Mouse (Mus musculus) heart, adult 11 months (tissue): ENCODE data around the gene Tmppe.
A peak's percentile ranks its signal among the peaks of the same experiment; 100 is the strongest.
"Not testable (repeated sequence)": the region's sequence is repeated elsewhere in the genome, so short reads cannot be mapped to it uniquely, and the experiment has no call there.

Experiments
- DNase-seq: peaks from one replicate; pipeline ENCODE4 v3.0.0; 2022

Gene Tmppe

DNA sequence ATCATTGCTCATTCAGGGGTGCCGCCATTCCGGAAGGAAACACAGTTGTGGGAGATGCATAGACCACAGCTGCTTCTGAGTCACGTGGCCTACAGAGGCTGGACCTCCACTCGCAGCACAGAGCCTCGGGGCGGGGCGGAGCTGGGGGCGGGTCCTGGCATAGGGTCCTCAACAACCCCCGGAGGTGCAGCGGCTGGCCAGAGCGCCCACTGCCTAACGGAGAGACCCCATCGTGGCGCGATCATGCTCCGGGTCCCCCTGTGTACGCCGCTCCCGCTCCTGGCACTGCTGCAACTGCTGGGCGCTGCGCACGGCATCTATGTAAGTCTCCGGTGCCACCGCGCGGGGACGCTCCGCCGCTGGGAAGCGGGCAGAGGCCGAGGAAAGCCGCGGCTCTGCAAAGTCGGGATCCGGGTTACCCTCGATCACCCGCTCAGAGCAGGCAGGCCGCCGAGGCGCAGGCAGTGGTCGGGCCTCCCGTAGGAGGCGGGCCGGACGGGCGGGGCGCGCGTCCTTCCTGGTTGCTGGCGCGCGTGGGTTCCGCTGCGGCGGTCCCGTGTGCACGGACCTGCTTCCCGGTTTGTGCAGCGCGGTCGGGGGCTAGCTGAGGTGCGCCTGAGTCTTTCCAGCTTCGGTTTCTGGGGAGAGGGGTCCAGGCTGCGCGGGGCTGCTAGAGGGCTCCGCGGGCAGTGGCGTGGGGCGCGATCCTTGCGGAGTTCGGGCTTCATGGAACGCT, at the start of gene Tmppe, which contains the start of gene Glb1:
Tmppe (plus strand) TSS at position 157 of the 736 bp plus-strand sequence.
Glb1 (plus strand) TSS at position 128 of the 736 bp plus-strand sequence.
- DNase-seq: peak; percentile 99

DNA sequence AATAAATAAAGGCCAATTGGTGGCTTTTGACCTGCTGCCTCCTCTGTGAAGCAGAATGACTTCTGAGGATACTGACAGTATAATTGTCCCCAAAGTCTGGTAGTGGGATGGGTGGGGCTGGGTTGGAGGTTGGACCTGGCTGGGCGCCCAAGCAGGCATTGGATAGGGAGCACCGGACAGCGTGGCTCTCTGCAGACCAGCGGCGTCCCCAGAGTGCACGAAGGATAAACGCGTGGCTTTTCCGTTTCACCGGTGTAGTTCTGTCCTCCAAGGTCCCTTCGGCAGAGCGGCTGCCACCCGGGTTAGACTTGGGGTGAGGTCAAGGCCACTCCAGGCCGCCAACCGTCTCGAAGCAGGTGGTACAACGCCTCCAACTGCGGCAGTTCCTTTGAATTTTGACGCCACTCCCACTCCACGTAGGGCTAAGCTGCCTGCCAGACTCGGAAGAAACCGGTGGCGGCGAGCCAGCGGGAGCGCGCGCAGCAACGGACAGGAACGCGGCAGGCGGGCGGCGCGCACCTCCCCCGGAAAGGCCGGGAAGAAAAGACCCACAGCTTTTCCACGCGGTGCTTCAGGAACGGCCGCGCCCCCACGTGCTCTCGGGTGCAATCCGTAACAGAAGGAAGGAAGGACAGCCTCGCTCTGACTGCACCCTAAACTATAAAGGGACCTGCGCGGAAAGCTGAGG, 33.0 kb upstream of the Tmppe start:
- peak; percentile 98 for DNase-seq

DNA sequence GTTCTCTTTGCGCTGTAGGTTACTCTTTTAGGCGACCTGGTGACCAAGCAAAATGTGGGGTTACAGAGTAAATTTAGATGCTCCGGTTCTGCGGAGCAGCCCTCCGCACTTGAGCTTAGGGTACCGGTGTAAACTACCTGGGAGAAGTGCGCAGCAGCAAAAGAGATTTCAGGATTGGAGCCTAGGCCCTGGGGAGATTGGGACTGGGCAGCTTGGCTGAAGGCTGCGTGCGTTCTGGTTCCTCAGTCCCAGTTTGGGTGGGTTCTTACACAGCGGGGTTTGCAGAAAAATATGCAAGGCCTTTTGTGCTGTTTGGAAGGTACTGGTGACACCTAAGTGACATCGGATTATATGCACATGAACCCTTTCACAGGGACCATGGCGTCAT, 32.4 kb upstream of the Tmppe start:
- peak; percentile 78 for DNase-seq

DNA sequence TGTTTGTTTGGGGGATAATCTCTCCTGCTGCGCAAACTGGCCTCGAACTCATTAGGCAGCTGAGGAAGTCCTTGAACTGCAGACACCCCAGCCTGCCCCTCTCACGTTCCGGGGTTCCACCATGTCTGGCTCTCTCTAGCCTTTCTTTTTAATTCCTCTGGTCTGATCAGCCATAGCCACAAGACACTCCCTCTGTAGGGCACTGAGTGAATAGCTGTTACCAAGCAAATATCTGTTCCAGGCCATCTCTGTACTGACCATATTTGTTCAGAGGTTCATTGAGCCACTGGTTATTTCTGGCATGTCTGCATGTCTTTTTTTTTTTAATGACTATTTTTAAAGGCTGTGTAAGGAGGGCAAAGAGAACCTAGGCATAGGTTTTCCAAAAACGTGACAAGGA, 31.5 kb upstream of the Tmppe start:
- DNase-seq: peak; percentile 72

DNA sequence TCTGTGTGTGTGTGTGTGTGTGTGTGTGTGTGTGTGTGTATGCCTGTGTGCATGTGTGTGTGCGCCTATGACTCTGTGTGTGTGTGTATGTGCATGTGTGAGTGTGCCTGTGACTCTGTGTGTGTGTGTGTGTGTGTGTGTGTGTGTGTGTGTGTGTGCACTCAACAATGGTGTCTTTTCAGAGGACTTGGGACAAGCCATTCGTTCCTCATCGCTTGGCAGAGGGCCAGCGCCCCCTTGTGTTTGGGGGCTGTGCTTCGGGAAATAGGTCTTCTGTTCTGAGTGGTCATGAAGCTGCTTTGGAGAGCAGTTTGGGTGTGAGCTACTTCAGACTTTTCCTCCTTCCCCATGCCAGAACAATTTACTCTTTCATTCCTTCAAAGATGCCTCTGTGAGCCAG, 29.2 kb upstream of the Tmppe start:
- DNase-seq: peak; percentile 62

DNA sequence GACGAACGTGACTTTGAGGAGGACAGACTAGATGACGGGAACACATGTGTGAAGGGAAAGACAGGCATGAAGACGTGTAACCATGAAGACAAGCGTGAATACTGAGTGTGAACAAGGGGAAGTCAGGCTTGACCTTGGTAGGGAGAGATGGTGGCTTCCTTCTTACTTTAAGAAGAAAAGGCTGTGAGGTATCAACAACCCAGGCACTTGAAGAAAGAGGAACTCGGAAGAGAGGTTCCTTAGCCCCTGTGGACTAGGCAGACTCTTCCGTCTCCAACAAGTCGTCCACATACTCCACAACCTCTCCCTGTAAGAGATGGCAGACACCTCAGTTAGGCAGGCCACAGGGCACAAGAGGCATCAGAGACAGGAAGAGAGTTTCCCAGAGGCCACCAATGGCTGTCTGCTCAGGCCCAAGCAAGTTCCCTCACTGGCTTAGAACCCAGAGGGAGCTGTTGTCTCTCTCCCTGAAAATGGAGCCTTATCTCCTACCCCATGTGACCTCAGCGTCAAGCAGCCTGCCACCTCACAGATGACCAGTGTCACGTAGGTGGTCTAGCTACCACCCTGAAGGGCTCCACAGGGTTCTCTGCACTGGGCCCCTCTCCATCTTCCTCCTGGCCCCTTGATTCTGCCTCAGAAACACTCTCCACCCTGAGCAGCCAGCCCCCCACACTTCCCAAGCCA, 25.5 kb upstream of the Tmppe start:
- DNase-seq: peak; percentile 70

DNA sequence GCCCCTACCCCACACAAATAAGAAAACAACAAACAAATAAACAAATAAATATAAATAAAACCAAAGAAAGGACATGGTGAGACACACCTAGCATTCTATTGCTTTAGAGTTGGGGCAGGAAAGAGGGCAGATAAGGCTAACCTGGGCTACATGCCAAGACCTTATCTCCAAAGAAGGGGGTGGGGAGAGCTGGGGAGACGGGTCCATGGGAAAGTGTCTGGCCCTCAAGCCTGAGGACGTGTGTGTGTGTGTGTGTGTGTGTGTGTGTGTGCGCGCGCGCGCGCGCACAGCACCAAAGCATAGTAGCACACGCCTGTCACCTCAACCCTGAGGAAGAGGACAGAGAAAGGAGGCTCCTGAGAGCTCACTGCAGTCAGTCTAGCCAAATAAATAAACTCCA, 23.7 kb upstream of the Tmppe start:
- DNase-seq: peak; percentile 82

DNA sequence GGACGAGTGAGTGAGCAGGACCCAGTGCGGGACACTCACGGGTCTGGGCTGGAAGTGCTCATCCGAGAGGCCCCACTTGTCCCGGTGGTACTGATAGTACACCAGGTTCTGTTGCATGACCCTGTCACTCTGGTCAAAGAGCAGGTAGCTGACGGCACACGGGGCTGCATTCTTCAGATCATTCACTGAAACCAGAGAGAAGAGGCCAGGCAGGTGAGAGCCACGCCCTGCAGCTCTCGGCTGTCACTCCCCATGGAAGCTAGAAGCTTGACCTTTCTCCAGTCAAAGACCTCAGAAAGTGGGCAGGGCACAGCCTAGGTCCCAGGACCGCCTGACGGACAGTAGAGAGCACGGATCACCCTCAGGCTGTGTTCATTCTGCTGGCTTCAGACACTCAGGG, 21.0 kb upstream of the Tmppe start:
- peak; percentile 88 for DNase-seq

DNA sequence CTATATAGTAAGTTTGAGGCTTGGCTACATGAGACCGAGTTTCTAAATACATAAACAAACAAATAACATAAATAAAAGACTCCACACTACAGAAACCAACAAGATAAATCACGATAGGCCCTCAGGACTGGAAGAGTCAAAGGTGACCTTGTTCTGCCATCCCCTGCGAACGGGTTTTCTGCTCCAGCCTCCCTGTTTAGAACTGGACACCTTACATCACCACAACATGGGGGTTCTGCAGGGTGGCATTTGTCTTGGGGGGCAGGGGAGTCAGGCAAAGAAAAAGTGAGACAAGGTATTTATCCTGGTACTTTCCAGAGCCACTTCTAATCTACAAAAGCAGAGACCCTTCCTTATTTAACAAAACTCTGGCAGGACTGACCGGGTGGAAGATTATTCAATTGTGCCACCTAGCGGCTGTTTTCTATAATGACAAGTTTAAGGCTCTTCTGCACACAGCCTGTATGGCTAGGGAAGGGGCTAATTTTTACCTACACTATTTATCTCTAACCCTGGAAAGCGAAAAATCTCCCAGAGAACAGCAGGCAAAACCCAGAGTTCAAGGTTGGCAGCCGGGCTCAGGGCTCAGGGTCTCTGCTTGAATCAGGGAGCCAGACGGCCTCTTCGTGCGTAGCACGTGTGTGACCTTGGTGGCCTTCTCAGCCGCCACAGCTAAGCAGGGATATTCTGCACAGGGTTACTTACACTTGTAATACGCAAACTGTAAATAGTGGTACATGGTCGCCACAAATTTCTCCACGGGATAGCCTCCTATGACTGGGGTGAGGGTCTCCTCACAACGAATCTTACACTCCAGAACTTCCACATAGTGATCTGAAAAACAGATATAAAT, 19.8 kb upstream of the Tmppe start:
- peak; percentile 91 for DNase-seq

DNA sequence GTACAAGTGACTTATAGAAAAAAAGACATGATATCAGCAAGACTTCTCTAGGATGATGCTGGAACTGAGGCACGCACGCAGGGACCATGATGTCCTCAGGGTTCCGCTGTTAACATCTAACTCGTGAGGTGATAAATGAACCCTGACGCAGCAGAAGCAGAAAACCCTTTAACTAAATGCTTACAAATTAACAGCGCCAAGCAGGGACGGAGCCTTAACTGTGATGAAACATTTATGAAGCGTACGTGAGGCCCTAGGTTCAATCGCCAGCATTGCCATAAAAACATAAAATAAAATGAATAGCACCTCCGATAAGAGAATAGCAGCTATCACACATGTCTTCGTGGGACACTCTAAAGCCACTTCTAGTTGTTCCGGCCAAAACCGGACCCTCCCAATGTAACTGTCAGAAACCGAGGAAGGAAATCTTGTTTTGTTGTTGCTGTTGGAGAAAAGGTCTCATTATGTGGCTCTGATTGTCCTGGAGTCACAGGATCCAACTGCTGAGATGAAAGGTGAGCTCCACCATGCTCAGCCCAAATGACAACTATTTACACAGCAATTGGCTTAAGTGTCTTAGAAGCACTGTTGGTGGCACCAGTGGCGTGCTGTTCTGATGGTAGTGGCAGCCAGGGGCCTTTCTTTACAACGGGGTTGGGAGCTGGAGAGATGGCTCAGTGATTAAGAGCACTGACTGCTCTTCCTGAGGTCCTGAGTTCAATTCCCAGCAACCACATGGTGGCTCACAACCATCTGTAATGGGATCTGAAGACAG, 17.8 kb upstream of the Tmppe start:
- no peak for DNase-seq

DNA sequence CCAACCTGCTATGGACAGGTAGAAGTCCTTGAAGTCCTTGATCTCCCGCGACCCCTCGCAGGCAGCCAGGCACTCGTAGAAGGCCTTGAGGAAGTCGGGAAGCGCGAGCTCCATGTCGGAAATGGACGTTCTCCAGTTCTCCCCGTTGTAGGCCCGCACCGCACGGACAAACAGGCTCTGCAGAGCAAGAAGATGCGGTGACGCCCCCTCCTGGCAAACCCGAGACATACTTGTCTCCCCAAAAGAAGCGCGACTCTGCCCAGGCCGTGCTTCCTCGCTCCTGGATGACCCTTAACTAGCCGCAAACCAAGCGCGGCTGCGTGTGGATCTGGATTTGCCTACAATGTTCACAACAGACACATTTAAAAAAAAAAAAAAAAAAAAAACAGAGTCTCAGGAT, 16.2 kb upstream of the Tmppe start:
- DNase-seq: no peak

DNA sequence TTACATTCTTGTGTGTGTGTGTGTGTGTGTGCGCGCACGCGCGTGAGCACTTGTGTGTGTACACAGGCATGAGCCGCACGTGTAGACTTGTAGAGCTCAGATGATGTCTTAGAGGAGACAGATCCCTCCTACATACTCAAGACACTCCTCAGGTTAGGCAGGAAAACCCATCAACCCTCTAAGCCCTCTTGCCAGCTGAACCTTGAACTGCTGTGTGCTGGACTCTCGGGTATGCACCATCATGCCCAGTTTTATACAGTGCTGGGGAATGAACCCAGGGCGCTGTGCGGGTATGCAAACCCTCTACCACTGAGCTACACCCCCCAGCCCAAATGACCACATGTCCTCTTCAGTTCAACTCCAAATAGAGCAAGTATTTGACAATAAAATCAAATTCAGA, 15.7 kb upstream of the Tmppe start:
- no peak for DNase-seq

DNA sequence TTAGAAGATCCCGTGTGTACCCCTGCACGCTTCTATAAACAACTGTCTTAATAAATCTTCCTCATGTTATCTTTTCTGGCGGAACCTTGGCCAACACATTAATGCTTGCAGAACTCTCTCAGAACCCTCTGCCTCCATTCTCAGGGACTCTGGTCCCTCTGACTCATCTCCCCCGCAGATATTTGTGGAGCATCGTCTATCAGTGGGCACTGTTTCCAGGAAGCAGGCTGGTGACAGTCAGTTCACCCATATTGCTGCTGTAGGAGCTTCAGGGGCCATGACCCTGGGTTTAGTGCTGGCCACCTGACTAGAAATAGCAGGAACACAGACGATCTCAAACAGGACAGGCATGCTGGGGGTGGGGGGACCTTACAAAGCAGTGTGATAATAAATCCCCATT, 13.8 kb upstream of the Tmppe start:
- no peak for DNase-seq

DNA sequence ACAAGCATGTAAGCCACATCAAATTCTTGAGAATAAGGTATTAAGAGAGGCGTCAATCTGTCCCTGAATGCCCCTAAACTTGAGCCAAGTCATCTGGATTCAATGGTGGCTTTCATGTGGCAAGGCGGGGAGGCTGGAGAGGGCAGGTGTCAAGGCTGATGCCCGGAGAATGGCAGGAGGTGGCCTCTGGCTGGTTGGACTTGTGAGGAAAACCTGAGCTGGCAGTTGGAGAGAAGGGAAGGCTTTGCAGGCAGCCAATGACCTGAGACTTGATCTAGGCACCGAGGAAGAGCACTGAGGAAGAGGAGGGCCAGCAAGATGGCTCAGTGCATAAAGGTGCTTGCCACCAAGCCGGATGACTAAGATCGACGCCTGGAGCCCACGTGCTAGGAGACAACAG, 12.6 kb upstream of the Tmppe start:
- peak; percentile 85 for DNase-seq

DNA sequence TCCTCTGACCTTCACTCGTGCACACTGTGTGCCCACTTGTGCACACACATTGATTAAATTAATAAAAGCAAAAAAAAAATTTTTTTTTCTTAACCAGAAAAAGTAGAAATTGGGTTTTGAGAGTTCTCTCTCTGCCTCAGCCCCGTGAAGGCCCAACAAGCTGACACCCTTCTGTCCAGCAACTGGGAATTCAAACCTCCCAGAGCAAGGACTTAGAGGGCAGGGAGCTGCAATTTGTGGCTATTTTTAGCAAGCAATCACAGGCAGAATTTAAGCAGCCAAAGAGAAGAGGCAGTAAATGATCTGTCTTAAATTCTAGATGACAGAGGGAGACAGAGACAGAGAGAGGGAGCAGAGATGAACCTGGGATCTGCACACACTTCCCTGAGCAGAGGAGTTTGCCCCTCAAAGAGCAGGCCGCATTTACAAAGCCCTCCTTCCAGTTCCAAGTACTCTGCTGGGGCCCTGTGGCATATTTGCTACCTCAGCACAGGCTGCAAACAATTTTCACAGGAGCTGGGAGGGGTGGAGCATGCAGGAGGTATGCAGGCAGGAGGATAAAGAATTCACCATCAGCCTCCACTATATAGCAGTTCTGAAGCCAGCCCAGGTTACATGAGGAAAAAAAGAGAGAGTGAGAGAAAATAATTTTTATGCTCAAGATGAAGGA, 12.1 kb upstream of the Tmppe start:
- DNase-seq: peak; percentile 89

DNA sequence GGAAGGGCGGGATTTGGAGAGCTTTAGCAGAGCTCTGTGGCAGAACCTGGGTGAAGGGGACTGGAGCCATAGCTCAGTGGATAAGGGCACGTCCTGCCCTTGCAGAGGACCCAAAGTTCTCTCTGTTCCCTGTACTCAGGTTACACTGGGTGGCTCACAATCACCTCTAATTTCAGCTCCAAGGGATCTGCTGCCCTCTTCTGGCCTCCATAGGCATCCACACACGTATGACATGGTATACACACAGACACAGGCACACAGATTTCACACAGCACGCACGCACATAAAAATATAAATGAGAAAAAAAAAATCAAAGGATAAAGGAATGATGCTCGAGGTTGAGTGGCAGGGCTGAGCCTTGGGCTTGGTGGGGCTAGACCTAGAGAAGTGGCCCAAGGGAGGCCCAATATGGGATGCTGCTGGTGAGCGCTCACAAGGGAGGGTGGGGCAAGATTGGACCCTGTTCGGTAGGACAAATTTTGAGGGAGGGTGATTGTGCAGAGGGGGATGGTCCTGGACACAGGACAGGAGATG, 11.5 kb upstream of the Tmppe start:
- DNase-seq: peak; percentile 93

DNA sequence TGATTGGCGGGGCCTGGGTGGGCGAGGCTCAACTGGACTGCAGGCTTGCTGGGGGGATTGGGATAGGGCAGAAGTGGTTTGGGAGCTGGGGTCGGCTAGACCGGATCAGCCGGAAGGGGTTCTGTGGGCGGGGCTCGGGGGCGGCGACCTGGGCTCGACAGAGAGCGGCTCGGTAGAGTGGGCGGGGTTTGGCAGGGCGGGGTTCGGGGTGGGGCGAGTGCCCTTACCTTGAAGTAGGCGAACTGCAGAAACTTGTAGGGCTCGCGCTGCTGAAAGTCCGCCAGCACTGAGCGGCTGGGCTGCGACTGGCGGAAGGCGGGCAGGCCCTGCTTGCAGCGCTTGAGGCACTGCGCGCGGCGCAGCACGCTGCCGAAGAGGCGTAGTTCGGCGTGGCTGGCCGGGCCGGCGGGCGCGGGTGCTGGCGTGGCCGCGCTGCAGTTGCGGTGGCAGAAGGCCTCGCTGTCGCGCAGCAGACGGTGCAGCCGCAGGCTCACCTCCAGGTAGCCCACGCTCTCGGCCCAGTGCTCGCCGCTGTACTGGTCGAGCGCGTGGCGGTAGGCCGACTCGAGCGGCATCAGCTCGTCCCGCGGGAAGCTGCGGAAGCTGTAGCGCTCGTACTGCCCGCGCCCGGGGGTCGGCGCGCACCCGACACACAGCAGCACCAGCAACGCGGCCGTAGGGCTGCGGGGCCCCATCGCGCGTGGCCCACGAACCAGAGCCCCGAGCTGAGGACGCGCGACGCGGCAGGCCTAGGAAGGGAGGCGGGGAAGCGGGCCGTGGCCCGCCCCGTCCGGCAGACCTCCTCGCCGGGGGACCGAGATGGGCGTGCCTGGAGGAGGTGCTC, 10.8 kb upstream of the Tmppe start, which contains the start of gene Crtap:
Crtap (minus strand) TSS at position 771 of the 844 bp plus-strand sequence.
- DNase-seq: peak; percentile 97

DNA sequence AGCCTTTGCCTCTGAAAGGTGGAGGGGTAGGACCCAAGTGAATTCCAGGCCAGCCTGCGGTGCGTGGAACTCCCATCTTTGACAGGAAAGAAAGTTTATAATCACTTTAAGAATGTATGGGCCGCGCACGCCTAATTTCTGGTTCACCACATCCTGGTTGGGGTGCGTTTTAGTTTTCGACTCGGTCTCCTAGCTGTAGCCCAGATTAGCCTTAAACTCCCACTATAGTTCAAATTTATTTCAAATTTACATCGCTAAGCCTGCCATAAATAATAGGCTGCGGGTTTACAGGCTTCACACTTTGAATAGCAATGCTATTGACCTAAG, 10.2 kb upstream of the Tmppe start:
- DNase-seq: no peak

DNA sequence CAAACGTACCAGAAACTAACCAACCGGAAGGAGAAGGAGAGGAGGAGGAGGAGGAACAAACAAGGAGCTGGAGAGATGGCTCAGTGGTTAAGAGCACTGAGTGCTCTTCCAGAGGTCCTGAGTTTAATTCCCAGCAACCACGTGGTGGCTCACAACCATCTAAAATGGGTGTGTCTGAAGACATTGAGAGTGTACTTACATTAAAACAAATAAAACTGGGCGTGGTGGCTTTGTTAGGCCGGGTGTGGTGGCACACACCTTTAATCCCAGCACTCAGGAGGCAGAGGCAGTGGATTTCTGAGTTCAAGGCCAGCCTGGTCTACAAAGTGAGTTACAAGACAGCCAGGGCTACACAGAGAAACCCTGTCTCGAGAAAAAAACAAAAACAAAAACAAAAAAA, 6.8 kb upstream of the Tmppe start:
- DNase-seq: not testable (repeated sequence)

DNA sequence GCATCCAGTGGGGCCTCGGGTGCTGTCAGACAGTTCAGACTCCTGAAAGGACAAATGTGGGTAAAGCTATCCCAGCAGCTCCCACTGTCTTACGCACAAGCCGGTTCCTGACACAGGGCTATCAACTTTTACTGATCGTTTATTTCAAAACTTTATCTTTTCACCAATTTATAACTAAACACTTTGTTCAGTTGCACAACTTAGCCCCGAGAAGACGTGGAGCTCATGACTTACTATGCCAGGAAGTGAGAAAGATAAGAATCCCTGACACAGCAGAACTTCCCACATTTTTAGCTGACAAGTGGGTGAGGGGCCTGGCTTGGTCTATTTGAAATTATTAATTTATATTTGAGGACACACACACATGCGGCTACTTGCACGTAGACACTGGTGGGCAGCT, 6.2 kb upstream of the Tmppe start:
- DNase-seq: no peak
